Mouse (Mus musculus) stomach, postnatal 0 days (tissue): ENCODE results near the gene Mia.

Experiments
- CTCF ChIP-seq: IDR thresholded peaks from 2 replicates; pipeline ENCODE4 v1.5.1; 2016; ENCODE audit warnings: antibody characterized with exemption, low read depth, mild to moderate bottlenecking, moderate library complexity
- EP300 ChIP-seq: optimal IDR thresholded peaks from 2 replicates; pipeline ENCODE3; 2016; ENCODE audit warnings: antibody characterized with exemption

DNA sequence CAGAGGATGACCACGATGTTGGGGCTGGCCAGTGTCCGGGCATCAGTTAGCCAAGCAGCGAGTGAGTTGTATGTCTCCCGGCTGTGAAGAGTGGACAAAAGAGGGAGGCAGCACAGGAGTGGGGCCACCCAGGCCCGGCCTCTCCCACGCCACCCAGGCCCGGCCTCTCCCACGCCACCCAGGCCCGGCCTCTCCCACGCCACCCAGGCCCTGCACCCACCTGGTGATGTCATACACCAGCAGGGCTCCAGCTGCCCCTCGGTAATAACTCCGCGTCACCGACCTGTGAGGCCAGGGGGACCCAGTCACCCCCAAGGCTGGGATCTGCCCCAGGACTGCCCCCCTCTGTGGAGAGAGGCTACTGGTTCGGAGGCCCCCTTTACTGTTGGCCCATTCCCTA, 6.5 kb downstream of the Mia start:
- TF ChIP-seq EP300 (no peak), CTCF (no peak)
